Mouse (Mus musculus) T-helper 2 cell (primary cell): ENCODE data around the gene Hoxa2.

Experiments
- in situ Hi-C: fragments of 300-600 bp; cut with MboI, MseI; formaldehyde crosslinking; loops from one replicate; pipeline ENCODE4 v1.15.1; 2025; ENCODE audit warnings: high pct_unique_total_duplicates

The Hoxa2 gene

DNA sequence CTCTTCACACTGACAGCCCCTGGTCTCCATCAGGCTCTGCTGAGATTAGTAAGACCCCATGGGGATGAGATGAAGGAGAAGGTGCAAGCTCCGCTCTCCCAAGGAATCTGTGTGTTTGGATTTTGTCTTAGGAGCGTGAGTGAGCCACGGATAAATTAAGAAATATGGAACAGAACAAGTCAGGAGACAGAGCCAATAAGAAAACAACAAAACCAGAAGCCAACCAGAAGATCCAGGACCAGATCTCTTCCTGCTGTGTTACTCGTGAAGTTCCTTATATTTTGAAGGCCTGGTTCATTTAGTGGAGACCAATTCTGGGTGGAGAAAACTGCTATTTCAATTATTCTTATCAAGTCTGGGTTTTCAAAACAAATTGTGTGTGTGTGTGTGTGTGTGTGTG, 13.1 kb downstream of the Hoxa2 start:
- in situ Hi-C loops = loop anchor here (10.0 kb wide), 1 partner anchor 137 kb away; the partner anchor contains the start of gene Skap2

DNA sequence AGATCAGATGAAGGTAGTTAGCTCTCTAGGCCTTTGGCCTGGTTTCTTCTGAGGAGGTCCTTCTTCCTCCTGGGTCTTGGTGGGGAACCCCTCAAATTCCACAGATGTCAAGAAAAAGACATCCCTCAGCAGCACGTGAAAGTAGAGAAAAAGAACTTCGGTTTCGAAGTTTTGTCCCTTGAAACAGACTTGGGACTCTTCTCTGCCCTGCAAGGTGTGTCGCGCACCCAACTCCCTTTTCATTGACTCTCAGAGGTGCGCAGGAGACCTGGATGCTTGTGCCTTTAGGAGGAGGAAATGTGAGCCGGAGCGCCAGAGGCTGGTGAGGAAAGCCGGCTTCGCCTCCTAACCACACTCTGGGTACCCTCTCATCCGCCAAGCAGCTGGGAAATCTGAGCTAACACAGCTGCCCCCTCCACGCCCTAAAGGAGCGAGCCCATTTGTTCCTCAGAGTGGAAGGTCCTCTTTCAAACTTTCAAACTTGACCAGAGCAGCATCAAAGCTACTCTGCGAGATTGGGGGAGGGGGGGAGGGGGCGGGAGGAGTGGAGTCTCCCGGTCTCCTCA, 14.1 kb downstream of the Hoxa2 start:
- in situ Hi-C loops = loop anchor here (10.0 kb wide), 1 partner anchor 136 kb away; the partner anchor contains the start of gene Skap2

DNA sequence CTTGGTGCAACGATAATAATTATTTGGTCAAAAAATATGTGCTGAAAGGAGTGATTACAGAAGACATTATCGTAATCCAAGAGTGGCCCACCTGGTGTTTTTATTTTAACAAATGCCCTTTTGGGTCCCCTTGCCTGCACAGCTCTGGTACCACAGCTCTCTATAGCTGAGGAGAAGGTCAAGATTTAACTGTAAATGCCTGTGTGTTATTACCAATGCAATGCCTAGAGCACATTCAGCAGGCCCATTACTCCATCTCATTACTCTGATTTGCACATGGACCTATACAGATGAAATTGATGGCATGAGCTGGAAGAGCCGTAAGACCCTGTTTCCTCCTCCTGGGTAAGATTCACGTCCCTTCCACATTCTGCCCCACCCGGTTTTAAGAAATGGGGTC, 25.5 kb downstream of the Hoxa2 start:
- in situ Hi-C loops = no loop called here

DNA sequence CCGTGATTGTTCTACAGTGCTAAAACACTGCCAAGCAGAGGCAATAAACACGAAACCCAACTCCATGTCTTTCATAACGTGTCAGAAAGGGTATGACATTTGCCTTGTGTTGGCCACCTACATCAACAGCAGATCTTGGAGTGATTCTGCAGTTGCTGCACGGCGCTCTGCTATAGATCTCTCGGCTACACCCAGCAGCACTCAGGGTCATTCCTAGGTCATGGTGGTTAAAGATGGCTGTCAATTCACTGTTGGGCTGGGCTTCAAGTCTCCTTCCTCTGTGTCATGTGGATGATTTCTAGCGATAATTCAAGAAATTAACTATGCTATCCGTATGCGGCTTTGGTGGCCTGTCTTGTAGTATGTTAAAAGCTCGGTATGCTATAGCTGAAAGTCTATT, 26.1 kb downstream of the Hoxa2 start:
- in situ Hi-C loops = no loop called here

DNA sequence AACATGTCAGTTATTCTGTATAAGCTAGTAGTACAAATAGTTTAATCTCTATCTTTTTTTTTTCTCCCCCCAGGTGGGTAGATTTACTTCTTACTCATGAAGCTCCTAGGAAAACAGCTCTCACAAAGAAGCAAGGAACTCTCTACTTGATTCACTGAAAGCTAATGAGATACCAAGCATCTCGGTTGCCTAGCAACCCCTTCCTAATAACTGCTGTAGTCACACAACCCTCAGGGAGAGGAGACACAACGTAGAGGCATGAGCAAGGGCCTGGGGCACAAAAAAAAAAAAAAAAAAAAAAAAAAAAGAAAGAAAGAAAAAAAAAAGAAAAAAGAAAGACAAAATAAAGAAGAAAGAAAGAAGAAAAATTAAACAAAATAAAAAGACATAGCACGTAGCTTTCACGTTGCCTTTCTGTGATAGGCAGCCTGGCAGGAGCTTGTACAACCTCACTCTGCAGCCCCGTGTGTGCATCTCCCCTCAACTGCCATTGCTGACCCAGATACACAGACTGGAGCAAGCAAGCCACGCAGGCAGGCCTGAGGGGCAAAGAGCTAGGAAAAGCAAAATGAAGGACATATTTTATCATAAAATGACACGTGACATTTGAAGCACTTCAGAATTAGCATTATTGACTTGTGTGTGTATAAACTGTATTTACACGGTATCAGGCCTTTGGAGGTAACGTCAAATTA, 26.6 kb downstream of the Hoxa2 start:
- in situ Hi-C loops = no loop called here

DNA sequence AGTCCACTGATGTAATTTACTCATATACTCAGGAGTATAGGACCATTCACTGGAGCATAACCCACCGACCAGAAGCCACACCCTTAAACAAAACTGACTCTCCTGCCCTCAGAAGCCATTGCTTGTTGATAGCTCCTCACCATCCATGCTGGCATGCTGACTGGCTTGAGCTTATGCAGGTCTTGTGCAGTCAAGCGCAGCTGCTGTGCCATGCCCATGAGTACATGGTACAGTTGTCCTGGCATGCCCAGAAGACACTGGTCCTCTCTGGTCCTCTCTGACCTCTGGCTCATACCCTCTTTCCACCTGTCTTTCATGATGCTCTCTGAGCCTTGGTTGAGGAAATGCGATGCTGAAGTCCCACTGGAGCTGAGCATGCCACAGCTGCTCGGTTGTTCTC, 41.0 kb downstream of the Hoxa2 start:
- in situ Hi-C loops = no loop called here

DNA sequence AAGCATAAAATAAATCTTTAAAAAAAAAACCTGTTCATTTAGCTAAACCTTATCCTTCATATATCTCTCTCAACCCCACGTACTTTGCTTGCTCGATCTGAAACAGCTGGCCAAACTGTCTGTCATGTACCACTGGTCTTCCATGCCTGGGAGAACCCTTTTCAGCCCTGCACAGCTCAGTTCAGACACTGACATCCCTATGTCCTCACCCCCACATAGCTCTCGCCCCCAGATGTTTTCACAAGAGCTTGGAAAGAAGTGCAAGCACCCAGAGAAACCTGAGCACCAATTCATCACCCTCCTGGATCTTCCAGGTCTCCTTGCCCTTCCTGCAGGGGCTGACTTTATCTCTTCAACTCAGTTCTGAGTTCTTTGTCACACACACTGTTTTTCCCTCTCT, 43.5 kb downstream of the Hoxa2 start:
- in situ Hi-C loops = no loop called here

DNA sequence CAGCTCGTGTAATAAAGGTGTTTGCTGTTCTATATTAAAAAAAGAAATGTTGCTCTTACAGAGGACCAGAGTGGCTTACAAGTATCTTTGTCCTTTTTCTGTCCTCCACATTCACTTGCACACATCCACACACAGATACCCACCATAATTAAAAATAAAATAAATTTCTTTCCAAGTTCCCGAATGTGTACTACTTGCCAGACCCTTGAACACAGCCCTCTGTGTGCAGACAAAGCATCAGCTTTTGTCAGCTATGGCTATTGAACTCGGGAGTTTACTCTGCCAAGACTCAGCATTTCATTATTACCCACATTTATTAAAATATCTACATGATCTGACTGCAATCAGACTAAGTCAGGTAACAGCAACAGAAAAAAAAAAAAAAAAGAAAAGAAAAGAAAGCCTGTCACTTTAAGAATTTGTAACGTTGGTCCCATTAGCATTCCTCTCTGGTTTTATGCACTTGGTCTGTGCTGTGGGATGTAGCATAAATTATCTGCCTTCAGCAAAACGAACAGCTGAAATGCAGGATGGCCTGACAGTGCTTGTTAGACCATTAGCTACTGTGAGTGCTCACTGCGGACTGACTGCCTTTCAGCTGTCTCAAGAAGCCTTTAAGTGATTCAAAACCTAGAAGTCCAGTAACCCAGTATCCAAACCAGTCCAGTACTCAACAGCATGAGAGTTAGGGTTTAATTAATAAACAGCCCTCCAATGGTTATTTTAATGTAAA, 45.6 kb downstream of the Hoxa2 start:
- in situ Hi-C loops = no loop called here

DNA sequence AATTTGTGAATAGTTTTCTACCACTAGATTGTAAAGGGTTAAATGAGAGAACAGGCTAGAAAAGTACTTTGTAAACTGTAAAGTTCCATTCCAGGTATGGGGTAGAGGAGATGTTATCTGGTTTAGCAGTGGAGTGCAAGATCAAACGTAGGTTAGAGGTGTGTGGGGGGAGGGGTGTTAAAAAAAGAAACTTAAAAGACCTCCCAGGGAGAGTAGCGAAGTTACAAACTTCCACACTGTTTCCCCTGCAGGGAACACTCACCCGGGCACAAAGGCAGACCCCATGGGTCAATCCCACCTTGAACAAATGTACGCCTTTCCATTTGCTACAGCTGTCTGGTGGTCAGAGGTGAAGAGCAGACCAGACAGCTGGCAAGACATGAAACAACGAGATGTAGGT, 48.7 kb downstream of the Hoxa2 start:
- in situ Hi-C loops = no loop called here
